Mouse (Mus musculus) kidney, postnatal 14 days (tissue): ENCODE measurements around the gene Mmachc.
"Not testable (repeated sequence)": the region's sequence is repeated elsewhere in the genome, so short reads cannot be mapped to it uniquely, and the experiment has no call there.

Experiments used
- DNase-seq: peaks from one replicate; pipeline ENCODE4 v3.0.0; 2022; ENCODE audit warnings: mixed read lengths

Gene Mmachc

DNA sequence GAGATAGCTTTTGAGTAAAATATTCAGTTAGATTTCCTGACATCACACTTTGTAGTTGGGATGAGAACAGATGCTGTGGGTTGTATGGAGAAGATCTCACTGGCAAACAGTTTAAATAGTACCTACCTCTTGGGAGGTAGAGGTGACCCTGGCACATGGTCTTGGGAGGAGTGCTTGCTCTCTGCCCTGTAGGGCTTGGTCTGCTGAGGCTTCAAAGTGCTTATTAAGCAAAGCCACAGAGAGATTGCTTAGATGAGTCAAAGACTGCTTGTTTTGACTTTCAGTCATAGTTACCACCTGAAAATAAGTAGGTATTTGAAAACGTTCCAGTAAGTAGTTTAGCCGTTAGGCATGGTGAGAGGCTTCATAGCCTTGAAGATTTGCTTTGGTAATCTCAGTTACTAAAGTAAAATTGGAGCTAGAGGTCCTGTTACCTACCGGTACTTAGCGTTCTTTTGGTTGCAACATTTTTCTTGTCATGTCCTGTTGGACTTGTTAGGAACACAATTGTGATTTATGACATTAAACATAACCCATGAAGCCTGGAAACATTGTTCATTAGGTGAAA is 18.8 kb downstream of the Mmachc start:
- peak; percentile 59 for DNase-seq

DNA sequence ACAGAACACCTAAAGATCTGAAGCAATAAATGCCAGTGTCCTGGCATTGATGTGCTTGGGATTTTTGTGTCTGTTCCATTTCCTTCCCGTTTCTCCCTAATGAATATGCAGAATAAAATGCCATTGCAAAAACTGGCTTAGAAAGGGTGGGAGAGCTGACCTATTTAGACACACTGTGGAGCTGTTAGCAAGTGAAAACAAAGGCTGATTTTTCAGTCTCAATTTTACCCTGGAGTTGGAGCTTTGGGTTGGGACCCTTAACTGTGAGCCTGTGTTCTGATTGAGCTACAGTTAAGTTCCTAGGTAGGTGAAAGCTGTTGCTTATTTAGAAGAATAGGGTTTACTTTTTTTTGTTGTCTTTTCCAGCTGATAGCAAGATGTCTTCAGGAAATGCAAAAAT is 21.2 kb downstream of the Mmachc start:
- DNase-seq: no peak

DNA sequence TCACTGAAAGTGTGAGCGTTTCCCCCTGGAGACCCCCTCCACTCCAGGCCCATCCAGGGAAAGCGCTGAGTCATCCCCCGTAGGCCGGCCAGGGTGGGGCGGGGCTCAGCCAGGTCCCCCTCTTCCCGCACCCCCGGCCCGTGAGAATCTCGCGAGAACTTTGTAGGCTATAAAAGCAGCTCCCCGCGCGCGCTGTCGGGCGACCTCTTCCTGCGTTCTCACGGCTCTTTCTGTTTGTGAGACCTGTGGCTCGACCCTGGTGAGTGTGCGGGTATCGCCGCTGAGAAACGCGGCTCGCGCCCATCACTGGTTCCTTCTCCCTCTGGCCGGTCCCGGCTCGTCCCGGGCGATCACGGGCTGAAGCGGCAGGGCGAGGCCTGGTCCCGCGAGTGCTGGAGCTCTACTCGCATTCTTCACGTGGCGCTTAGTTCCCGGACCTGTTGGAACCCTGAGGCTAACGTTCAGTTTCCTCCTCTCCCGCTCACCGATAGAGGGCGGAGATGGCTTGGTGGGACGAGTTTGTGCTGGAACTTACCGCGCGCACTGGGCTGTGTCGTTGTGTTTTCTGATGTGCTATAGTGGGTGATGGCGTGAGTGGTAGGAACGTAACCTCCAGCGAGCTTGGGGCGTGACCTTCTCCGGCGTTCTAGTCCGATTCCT is 22.7 kb downstream of the Mmachc start, which contains the start of gene Prdx1:
Gene Prdx1, plus strand, starts transcription at position 143 of the 660 bp plus-strand sequence.
- DNase-seq: peak; percentile 96

DNA sequence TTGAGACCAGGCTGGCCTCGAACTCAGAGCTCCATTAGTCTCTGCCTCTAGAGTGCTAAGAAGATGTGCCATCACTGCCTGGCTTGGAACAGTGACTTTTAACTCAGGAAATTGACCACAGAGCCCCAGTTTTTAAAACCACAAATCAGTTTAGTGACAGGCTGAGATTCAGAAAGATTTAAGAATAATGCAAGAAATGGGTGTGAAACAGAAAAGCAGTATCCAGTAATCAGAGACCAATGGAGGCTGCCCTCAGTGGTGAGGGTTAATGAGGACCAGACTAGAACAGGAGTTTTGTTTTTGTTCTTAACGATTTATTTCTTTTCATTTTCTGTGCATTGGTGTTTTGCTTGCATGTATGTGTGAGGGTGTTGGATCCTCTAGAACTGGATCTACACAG is 23.5 kb downstream of the Mmachc start:
- DNase-seq: no peak

DNA sequence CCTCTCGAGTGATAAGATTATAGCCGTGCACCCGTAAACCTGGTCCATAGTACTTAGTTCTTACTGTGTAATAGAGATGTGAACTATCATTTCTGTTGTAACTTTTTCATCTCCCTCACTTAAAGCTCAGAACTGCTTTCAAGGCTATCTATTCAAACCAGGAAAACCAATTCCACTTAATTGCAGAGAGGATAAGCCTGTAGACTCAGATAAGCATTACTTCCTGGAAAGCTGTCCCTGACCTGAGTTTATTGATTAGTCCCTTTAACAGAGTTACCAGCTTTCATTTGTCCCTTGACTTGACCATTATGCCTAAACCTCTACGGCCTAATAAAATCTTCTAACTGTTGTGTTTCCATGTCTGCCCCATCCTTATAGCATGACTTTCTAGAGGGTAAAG is 24.2 kb downstream of the Mmachc start:
- DNase-seq: no peak

DNA sequence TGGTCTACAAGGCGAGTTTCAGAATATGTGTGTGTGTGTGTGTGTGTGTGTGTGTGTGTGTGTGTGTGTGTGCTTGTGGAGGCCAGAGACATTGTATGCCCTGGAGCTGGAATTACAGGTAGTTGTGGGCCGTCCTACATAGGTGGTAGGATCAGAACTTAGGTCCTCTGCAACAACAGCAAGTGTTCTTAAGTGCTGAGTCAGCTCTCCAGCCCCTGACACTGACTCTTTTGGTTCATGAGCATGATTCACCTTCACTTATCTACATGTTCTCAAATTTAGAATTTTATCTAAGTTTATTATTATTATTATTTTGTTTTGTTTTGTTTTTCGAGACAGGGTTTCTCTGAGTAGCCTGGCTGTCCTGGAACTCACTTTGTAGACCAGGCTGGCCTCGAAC is 27.7 kb downstream of the Mmachc start:
- DNase-seq: not testable (repeated sequence)

DNA sequence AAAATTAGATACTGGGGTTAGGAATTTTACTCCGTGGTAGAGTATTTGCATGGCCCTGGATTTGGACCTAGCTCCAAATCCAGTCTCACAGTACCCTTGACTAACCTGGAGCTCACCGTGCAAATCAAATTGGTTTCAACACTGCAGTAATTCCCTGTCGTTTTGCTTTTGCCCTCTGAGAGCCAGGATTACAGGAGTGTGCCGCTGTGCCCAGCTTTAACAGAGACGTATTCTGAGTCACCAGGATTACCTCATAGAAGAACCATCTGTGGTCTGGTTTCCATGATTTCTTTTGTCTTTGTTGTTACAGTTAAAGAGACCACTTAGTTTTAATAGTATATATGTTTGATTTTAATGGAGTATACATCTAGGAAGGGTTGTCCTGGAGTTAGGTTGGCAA is 29.1 kb downstream of the Mmachc start:
- DNase-seq: no peak

DNA sequence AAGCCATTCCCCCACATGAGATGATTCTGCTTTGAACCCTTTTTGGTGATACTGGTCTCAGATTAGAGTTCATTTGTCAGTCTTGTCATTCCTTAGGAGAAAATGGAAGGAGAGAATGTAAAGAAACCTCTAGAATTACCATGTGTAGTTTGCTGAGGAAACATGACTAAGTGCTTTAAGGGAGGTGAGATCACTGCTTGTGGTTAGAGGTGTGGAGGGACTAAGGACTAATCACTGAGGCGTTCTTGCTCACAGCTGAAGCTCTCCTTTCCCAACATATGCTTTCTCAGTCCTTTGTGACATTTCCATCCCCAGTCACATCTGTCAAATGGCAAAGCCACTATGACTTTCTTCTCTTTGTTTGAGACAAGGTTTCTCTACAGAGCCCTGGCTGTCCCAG is 30.4 kb downstream of the Mmachc start:
- DNase-seq: no peak

DNA sequence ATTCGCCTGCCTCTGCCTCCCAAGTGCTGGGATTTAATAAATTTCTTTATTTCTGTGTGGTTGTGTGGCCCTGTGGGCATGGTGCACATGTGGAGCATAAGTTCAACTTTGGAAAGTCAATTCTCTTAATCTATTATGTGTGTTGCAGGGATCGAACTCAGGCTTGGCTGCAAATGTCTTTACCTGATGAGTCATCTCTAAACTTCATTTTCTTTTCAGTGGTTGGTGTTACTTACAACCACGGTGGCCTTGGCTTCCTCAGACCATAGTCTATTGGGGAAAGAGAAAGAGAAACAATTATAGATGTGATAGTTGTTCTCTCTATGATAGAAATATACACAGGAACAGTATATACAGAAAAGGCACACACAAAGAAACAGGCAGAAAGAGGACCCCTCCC is 32.2 kb downstream of the Mmachc start:
- DNase-seq: no peak

DNA sequence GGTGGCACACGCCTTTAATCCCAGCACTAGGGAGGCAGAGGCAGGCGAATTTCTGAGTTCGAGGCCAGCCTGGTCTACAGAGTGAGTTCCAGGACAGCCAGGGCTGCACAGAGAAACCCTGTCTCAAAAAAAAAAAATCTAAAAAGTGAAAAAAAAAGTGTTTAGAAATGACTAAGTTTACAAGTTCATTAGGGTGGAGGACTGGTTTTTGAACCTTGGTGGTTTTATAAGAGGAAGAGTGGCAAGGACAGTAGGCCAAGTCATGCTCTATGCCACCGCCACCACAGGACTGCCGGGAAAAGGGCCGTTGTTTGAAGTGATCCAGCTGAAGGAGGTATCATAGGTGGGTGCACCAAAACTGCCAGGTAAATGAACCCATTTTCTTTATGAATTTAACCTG is 33.4 kb downstream of the Mmachc start:
- DNase-seq: not testable (repeated sequence)

DNA sequence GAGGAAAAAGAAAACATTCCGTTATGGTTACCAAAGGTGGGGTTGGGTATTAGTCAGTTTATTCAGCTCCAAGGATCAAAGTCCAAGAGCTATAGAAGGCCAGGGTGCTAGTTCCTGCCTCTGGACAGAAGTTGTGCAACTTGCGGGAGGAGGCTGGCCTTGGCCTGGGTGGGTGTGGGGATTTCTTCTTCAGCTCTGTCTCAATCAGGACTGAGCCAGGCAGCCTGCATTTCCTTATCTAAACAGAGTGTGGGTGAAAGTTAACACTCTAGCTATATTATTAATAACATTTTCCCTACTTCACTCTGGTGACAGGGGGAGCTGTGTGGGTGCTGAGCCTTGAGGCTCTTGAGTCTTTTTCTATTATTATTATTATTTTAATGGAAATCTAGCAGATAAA is 35.4 kb downstream of the Mmachc start:
- DNase-seq: peak; percentile 65

DNA sequence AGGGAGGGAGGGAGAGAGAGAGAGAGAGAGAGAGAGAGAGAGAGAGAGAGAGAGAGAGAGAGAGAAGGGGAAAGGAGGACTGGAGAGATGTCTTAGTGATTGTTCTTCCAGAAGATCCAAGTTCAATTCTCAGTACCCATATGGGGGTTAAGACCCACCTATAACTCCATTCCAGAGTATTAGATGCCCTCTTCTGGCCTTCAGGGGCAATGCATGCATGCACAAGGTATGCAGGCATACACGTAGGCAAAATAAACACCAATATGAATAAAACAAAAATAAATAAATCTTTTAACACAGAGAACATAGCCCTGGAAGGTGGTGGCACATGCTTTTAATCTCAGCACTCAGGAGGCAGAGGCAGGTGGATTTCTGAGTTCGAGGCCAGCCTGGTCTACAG is 38.9 kb downstream of the Mmachc start:
- DNase-seq: peak; percentile 39

DNA sequence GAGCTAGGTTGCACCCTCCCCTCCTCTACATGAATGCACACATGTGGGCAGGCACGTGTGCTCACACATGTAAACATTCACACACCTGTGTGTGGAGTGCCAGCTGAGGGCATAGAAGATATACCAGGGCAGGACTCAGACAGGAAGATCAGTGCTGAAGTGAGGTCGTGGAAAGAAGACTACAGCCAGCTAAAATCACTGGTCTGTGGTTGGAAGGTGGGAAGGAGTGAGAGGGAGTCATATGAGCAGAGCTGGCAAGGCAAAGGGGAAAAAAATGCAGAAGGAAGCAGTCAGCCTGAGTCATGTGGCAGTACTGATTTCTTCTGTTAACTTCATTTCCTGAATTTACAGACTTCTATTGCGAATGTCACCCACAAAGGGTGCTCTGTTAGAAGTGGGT is 40.1 kb downstream of the Mmachc start:
- peak; percentile 28 for DNase-seq

DNA sequence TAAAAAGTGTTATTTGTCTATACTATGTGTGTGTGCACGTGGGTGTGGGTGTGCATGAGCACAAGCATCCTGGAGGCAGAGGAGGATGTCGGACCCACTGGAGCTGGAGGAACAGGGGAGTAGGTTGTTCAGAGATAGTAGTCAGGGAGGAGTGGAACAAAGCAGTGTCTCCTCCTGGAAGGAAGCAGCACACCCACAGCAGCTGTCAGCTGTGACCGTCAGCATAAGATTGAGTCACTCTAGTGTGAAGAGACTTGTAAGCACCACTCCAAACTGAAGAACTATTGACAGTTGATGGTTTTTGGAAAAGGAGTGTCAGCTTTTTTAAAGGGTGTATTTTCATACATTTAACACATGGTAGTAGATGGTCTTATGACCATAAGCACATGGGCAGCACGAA is 41.6 kb downstream of the Mmachc start:
- no peak for DNase-seq

DNA sequence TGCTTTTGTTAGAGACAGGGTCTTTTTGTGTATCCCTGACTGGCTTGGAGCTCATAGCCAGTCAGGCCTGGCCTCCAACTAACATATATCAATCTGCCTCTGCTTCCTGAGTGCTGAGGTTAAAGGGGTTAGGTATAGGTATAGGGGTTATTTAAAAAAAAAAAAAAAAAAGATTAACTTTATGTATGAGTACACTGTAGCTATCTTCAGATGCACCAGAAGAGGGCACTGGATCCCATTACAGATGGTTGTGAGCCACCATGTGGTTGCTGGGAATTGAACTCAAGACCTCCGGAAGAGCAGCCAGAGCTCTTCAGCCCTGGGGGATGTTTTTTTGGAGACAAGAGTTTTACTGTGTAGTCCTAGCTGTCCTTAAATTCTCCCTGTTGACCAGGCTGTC is 46.2 kb downstream of the Mmachc start:
- no peak for DNase-seq

DNA sequence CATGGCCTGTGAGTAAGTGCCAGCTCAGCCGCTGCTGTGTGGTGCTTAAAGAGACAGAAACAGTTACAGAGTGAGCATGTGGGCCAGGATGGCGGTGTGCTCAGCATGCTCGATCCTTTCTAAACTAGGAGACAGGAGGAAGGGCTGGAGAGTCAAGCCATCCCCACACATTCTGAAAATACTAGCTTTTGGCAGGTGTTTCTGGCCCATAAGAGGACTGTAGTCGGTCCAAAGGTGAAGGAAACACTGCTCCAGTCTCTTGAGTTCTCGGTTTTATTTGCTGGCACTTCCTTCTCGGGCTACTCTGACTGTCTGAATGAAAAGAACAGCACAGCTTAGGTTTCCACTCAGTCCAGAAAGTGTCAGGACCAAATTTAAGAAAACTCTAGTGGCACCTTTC is 47.4 kb downstream of the Mmachc start:
- peak; percentile 41 for DNase-seq

DNA sequence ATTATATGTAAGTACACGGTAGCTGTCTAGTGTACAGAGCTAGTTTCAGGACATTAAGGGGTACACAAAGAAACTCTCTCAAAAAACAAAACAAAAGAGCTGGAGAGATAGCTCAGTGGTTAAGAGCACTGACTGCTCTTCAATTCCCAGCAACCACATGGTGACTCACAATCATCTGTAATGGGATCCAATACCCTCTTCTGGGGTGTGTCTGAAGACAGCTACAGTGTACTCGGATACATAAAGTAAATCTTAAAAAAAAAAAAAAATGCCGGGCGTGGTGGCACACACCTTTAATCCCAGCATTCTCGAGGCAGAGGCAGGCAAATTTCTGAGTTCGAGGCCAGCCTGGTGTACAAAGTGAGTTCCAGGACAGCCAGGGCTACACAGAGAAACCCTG is 48.3 kb downstream of the Mmachc start:
- DNase-seq: not testable (repeated sequence)

DNA sequence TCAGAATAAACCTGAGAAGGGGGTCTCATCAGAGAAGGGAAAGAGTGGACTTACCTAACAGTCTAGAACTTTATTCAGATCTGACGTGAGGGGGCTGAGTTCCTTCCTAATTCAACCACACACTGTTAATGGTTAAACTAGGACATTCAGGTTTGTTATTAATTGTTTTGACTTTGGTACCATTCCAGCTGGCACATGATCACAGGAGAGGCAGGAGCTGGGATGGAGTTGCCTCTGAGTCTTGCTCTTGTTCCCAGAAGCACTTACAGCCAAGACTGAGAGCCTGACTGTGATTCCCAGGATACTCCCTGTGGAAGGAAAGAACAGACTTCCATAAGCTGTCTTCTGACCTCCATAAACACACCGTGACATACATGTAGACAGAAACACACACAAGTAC is 48.7 kb downstream of the Mmachc start:
- peak; percentile 89 for DNase-seq

DNA sequence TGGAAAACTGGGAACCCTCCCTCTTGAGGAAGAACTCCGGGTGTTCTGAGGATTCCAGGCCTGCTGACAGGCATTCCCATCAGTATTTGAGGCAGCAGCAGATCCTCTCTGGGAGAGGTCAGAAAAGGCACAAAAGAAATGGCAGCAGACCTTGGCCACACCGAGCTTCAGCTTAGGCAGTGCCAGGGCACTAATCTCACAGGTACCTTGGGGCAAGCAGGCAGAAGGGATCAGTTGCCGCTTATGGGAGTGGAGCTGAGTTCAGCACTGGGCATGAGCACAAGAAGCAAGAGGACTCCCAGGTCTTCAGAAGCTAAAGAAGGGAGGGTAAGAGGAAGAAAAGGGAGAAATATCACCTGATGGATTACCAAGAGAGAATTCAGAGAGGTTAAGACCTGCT is 50.2 kb downstream of the Mmachc start:
- DNase-seq: no peak

DNA sequence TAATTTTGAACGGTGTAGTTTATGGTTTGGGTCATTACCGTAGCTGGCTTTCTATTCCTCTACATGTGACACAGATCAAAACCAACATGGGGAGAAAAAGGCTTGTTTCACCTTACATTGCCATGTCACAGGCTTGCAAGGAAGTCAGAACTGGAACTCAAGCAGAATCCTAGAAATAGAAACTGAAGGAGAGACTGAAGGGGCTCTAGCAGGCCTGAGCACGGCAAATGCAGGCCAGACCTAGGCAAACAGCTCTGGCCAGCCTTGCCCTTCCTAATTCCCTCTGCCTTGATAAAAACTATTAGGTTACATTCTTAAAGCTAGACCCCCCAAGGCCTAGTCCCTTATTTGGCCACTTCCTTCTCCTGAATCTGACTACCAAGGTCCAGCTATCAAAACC is 52.5 kb downstream of the Mmachc start:
- DNase-seq: no peak

DNA sequence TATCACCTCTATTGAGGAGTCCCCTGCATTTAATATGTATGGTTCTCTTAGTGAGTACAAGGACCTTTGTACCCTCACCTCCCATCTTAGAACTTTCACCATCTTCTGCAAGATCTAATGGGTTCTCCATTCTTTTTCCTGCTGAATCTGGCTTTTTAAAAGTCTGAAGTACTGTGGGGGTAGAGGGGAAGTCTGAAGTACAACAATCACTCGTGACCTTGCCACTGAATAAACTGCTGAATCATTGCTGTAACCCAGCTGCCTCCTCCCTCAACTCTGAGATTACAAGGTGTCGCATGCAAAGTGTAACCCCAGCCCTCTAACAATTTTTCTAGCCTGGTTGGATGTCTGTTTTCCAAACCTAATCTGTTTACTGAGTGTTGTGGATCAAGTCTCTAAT is 53.1 kb downstream of the Mmachc start:
- DNase-seq: peak; percentile 55

DNA sequence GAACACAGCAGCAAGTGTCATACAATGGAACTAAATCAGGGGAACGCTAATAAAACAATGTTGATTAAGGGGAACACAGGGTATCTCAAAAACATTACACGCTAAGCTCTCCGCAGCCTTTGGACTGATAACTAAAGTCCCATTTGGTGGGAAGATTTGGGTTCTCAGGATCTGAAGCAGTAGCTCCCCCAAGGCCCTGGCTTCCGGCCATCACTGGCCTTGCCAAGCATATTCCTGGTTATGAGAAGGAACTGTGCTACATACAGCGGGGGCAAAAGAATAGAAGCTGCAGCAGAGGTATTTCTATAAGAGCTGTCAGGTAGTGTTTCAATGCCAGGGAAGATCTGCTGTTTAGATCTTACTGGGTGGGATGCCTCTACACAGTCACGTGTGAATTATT is 55.0 kb downstream of the Mmachc start:
- peak; percentile 42 for DNase-seq
